Mouse (Mus musculus): ENCODE measurements at regions not wholly inside any gene's neighbourhood (a gene's known extent, or its start where the extent isn't known, plus 50 kb on each side); places are given as distances from the start of the nearest gene placed in this dataset.

GRCm38 (mm10) chr1:121760086-121760485, 192.3 kb upstream of the Ddx18 start:
- Histone ChIP-seq H3K9me3 (no peaks in the 10 kb centered on the region), H3K4me2 (no peak overlapping the region), H3K4me1 (no peaks in the 10 kb centered on the region), H3K27ac (no peak overlapping the region), H3K4me3 (no peak overlapping the region), H3K36me3 (no peaks in the 10 kb centered on the region), H3K9ac (no peak overlapping the region), H3K27me3 (no peaks in the 10 kb centered on the region)
- no peak for ATAC-seq (ENCODE audit: insufficient number of reproducible peaks, low FRiP score, low TSS enrichment, low read depth)
- WGBS, result 78% methylated on average over 3 of the region's 3 CpGs

- no peaks in the 10 kb centered on the region for H3K27me3 ChIP-seq
- no peaks in the 10 kb centered on the region for H3K4me1 ChIP-seq
- H3K4me3 ChIP-seq, result no peak overlapping the region
- WGBS, result 93% methylated on average over 1 of the region's 1 CpGs
- no peak overlapping the region for H3K9ac ChIP-seq
- H3K36me3 ChIP-seq, result no peaks in the 10 kb centered on the region
- no peak overlapping the region for H3K4me2 ChIP-seq
- H3K9me3 ChIP-seq, result no peaks in the 10 kb centered on the region
- no peak overlapping the region for H3K27ac ChIP-seq
- no peak for ATAC-seq (ENCODE audit: insufficient number of reproducible peaks, low FRiP score, low TSS enrichment, low read depth)
These were observed 177.4 kb upstream of the Ddx18 start for GRCm38 (mm10) chr1:121745181-121745580.

GRCm38 (mm10) chr1:121735113-121735719, 167.4 kb upstream of the Ddx18 start:
- 32% methylated on average over 11 of the region's 11 CpGs for WGBS
- ATAC-seq (ENCODE audit: insufficient number of reproducible peaks, low FRiP score, low TSS enrichment, low read depth), result no peak
- no peaks in the 10 kb centered on the region for H3K4me1 ChIP-seq
- H3K27ac ChIP-seq, result no peak overlapping the region
- no peaks in the 10 kb centered on the region for H3K27me3 ChIP-seq
- H3K4me3 ChIP-seq, result no peak overlapping the region
- no peaks in the 10 kb centered on the region for H3K36me3 ChIP-seq
- no peaks in the 10 kb centered on the region for H3K9me3 ChIP-seq
- no peak overlapping the region for H3K4me2 ChIP-seq
- H3K9ac ChIP-seq, result no peak overlapping the region

- 48% methylated on average over 3 of the region's 3 CpGs for WGBS
These were observed 166.8 kb upstream of the Ddx18 start for GRCm38 (mm10) chr1:121734456-121735112.

GRCm38 (mm10) chr1:121709317-121709860, 141.6 kb upstream of the Ddx18 start:
- H3K4me1 ChIP-seq, result no peaks in the 10 kb centered on the region; the same call in 1 of the 2 replicates
- H3K9ac ChIP-seq, result no peak overlapping the region
- H3K4me3 ChIP-seq, result no peak overlapping the region
- H3K36me3 ChIP-seq, result no peaks in the 10 kb centered on the region
- peak; percentile 80; the same call in 1 of the 2 replicates for ATAC-seq (ENCODE audit: insufficient number of reproducible peaks, low FRiP score, low TSS enrichment, low read depth)
- no peaks in the 10 kb centered on the region for H3K9me3 ChIP-seq
- H3K27ac ChIP-seq, result no peak overlapping the region
- WGBS, result 59% methylated on average over 9 of the region's 9 CpGs
- no peak overlapping the region for H3K4me2 ChIP-seq
- H3K27me3 ChIP-seq, result no peaks in the 10 kb centered on the region

More at GRCm38 (mm10) chr1:121734456-121735112, 166.8 kb upstream of the Ddx18 start:
- no peaks in the 10 kb centered on the region for H3K4me1 ChIP-seq
- H3K27me3 ChIP-seq, result no peaks in the 10 kb centered on the region
- H3K9ac ChIP-seq, result no peak overlapping the region
- H3K27ac ChIP-seq, result no peak overlapping the region
- no peak overlapping the region for H3K4me3 ChIP-seq
- no peaks in the 10 kb centered on the region for H3K36me3 ChIP-seq
- ATAC-seq (ENCODE audit: insufficient number of reproducible peaks, low FRiP score, low TSS enrichment, low read depth), result no peak
- H3K4me2 ChIP-seq, result no peak overlapping the region
- H3K9me3 ChIP-seq, result no peaks in the 10 kb centered on the region

GRCm38 (mm10) chr1:121708301-121708700, 140.5 kb upstream of the Ddx18 start:
- no peak overlapping the region for H3K4me2 ChIP-seq
- H3K4me3 ChIP-seq, result no peak overlapping the region
- no peak for ATAC-seq (ENCODE audit: insufficient number of reproducible peaks, low FRiP score, low TSS enrichment, low read depth)
- H3K9ac ChIP-seq, result no peak overlapping the region
- WGBS, result 72% methylated on average over 10 of the region's 10 CpGs
- no peaks in the 10 kb centered on the region for H3K9me3 ChIP-seq
- H3K36me3 ChIP-seq, result no peaks in the 10 kb centered on the region
- no peak overlapping the region for H3K27ac ChIP-seq
- H3K4me1 ChIP-seq, result no peaks in the 10 kb centered on the region; the same call in 1 of the 2 replicates
- H3K27me3 ChIP-seq, result no peaks in the 10 kb centered on the region

- no peak for ATAC-seq (ENCODE audit: insufficient number of reproducible peaks, low FRiP score, low TSS enrichment, low read depth)
- no peaks in the 10 kb centered on the region for H3K4me1 ChIP-seq
These were observed 134.0 kb upstream of the Ddx18 start for GRCm38 (mm10) chr1:121701826-121702225.

GRCm38 (mm10) chr1:121653901-121654300, 86.1 kb upstream of the Ddx18 start:
- Histone ChIP-seq H3K9ac (no peak overlapping the region), H3K36me3 (no peaks in the 10 kb centered on the region), H3K27ac (no peak overlapping the region), H3K4me1 (no peaks in the 10 kb centered on the region), H3K9me3 (no peaks in the 10 kb centered on the region), H3K4me3 (no peak overlapping the region), H3K27me3 (no peaks in the 10 kb centered on the region), H3K4me2 (no peak overlapping the region)
- no peak for ATAC-seq (ENCODE audit: insufficient number of reproducible peaks, low FRiP score, low TSS enrichment, low read depth)
- 82% methylated on average over 1 of the region's 1 CpGs for WGBS

More at GRCm38 (mm10) chr1:121701826-121702225, 134.0 kb upstream of the Ddx18 start:
- Histone ChIP-seq H3K4me3 (no peak overlapping the region), H3K27me3 (no peaks in the 10 kb centered on the region), H3K9ac (no peak overlapping the region), H3K27ac (no peak overlapping the region), H3K4me2 (no peak overlapping the region), H3K9me3 (no peaks in the 10 kb centered on the region), H3K36me3 (no peaks in the 10 kb centered on the region)
- 26% methylated on average over 7 of the region's 7 CpGs for WGBS

- Histone ChIP-seq H3K4me2 (no peak overlapping the region), H3K9me3 (no peaks in the 10 kb centered on the region)
- 86% methylated on average over 3 of the region's 3 CpGs for WGBS
These were observed 82.3 kb upstream of the Ddx18 start for GRCm38 (mm10) chr1:121650071-121650470.

GRCm38 (mm10) chr1:121631466-121631865, 63.7 kb upstream of the Ddx18 start:
- Histone ChIP-seq H3K27ac (no peak overlapping the region), H3K36me3 (no peaks in the 10 kb centered on the region), H3K4me2 (no peak overlapping the region), H3K9me3 (no peaks in the 10 kb centered on the region), H3K4me3 (no peak overlapping the region), H3K9ac (no peak overlapping the region), H3K4me1 (no peaks in the 10 kb centered on the region), H3K27me3 (no peaks in the 10 kb centered on the region)
- 79% methylated on average over 2 of the region's 2 CpGs for whole genome bisulfite sequencing
- ATAC-seq (ENCODE audit: insufficient number of reproducible peaks, low FRiP score, low TSS enrichment, low read depth), result no peak

More at GRCm38 (mm10) chr1:121650071-121650470, 82.3 kb upstream of the Ddx18 start:
- Histone ChIP-seq H3K4me3 (no peak overlapping the region), H3K36me3 (no peaks in the 10 kb centered on the region), H3K9ac (no peak overlapping the region), H3K27ac (no peak overlapping the region), H3K27me3 (no peaks in the 10 kb centered on the region), H3K4me1 (no peaks in the 10 kb centered on the region)
- ATAC-seq (ENCODE audit: insufficient number of reproducible peaks, low FRiP score, low TSS enrichment, low read depth), result no peak

- H3K4me3 ChIP-seq, result no peak overlapping the region
- ATAC-seq (ENCODE audit: insufficient number of reproducible peaks, low FRiP score, low TSS enrichment, low read depth), result no peak
- 70% methylated on average over 7 of the region's 7 CpGs for WGBS
- no peaks in the 10 kb centered on the region for H3K9me3 ChIP-seq
- no peak overlapping the region for H3K9ac ChIP-seq
- no peak overlapping the region for H3K27ac ChIP-seq
- no peaks in the 10 kb centered on the region for H3K27me3 ChIP-seq
- H3K4me1 ChIP-seq, result no peaks in the 10 kb centered on the region
- no peaks in the 10 kb centered on the region for H3K36me3 ChIP-seq
- H3K4me2 ChIP-seq, result no peak overlapping the region
These were observed 52.5 kb upstream of the Ddx18 start for GRCm38 (mm10) chr1:121620262-121620661.

GRCm38 (mm10) chr1:121618550-121618949, 50.8 kb upstream of the Ddx18 start:
- no peak overlapping the region for H3K4me3 ChIP-seq
- H3K27ac ChIP-seq, result no peak overlapping the region
- H3K4me1 ChIP-seq, result no peaks in the 10 kb centered on the region
- no peak overlapping the region for H3K9ac ChIP-seq
- H3K4me2 ChIP-seq, result no peak overlapping the region
- no peaks in the 10 kb centered on the region for H3K9me3 ChIP-seq
- no peak for ATAC-seq (ENCODE audit: insufficient number of reproducible peaks, low FRiP score, low TSS enrichment, low read depth)
- H3K27me3 ChIP-seq, result no peaks in the 10 kb centered on the region
- H3K36me3 ChIP-seq, result no peaks in the 10 kb centered on the region

All from limb, embryonic 15.5 days (tissue).